Mouse (Mus musculus): ENCODE measurements around the gene Tex14. TPM values are rescaled to one million over a fixed set of nuclear protein-coding genes. Genes with fewer than 3 reads are reported as not detected.
"Not testable (repeated sequence)": the region's sequence is repeated elsewhere in the genome, so short reads cannot be mapped to it uniquely, and the experiment has no call there.

Gene Tex14
- polyA plus RNA-seq, 1 experiment from 2014 or later = 0.45 TPM

- H3K4me2 ChIP-seq = no peak overlapping the region
- WGBS = 56% methylated on average over 1 of the region's 1 CpGs
- H3K9ac ChIP-seq = no peak overlapping the region
Observed at GRCm38 (mm10) chr11:87427273-87428050, 22.6 kb downstream of the Tex14 start.

DNA sequence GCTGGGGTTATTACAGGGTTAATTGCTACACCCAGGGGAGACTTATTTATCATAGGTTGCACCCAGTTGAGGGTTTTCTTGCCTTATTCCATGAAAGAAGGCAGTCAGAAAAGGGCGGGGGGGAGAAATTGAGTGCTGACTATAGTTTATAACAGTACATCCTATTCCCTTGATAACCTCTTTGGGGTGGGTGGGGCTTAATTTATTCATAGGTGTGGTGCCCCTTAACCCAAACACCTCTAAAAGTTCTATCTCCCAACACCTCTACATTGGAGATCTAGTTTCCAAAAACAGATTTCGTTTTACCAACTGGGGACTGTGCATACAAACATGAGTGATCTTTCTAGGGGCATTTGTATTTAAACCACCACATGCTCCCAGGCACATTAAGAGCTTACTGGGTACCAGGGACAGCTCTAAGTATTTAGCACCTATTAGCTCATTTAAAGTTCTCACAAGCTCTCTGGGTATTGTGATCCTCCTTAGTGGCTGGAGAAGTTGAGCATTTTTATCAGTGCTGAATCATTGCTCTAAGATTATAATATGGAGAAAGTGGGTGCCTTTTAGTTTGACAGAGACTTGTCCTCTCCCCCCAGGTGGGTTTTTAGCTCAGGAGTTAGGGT is 23.3 kb downstream of the Tex14 start:
- Histone ChIP-seq H3K4me1 (replicated peaks) (0 out of 2 replicates have a peak, but pooled peaks cover 4% of the 10 kb centered on the region), H3K4me3 (no peak overlapping the region), H3K27me3 (replicated peaks) (no peaks in the 10 kb centered on the region), H3K27ac (ENCODE audit: poor library complexity, severe bottlenecking) (no peak overlapping the region), H3K4me2 (no peak overlapping the region), H3K36me3 (no peaks in the 10 kb centered on the region), H3K9me3 (replicated peaks) (no peaks in the 10 kb centered on the region), H3K9ac (no peak overlapping the region)
- ATAC-seq (ENCODE audit: insufficient number of reproducible peaks, low FRiP score) = no peak
- 68% methylated on average over 2 of the region's 2 CpGs for whole genome bisulfite sequencing

More at GRCm38 (mm10) chr11:87427273-87428050, 22.6 kb downstream of the Tex14 start:
- Histone ChIP-seq H3K4me3 (no peak overlapping the region), H3K27ac (ENCODE audit: poor library complexity, severe bottlenecking) (0 out of 2 replicates have a peak overlapping the region, but pooled peaks have one; percentile 49), H3K4me1 (replicated peaks) (0 out of 2 replicates have a peak, but pooled peaks cover 3% of the 10 kb centered on the region), H3K36me3 (no peaks in the 10 kb centered on the region), H3K27me3 (replicated peaks) (no peaks in the 10 kb centered on the region), H3K9me3 (replicated peaks) (no peaks in the 10 kb centered on the region)
- ATAC-seq (ENCODE audit: insufficient number of reproducible peaks, low FRiP score) = no peak

- no peaks in the 10 kb centered on the region for H3K9me3 ChIP-seq (replicated peaks)
- H3K9ac ChIP-seq = no peak overlapping the region
- ATAC-seq (ENCODE audit: insufficient number of reproducible peaks, low FRiP score) = no peak
- no peak overlapping the region for H3K4me2 ChIP-seq
- WGBS = 83% methylated on average over 4 of the region's 4 CpGs
- 0 out of 2 replicates have a peak, but pooled peaks cover 6% of the 10 kb centered on the region for H3K4me1 ChIP-seq (replicated peaks)
- no peak overlapping the region for H3K4me3 ChIP-seq
- H3K27me3 ChIP-seq (replicated peaks) = no peaks in the 10 kb centered on the region
- no peak overlapping the region for H3K27ac ChIP-seq (ENCODE audit: poor library complexity, severe bottlenecking)
- H3K36me3 ChIP-seq = no peaks in the 10 kb centered on the region
Observed at GRCm38 (mm10) chr11:87429363-87429762, 24.5 kb downstream of the Tex14 start.

- H3K4me1 ChIP-seq (replicated peaks) = 0 out of 2 replicates have a peak, but pooled peaks cover 6% of the 10 kb centered on the region
- WGBS = 60% methylated on average over 2 of the region's 2 CpGs
- H3K27me3 ChIP-seq (replicated peaks) = no peaks in the 10 kb centered on the region
- no peak overlapping the region for H3K4me3 ChIP-seq
- no peaks in the 10 kb centered on the region for H3K36me3 ChIP-seq
- no peak overlapping the region for H3K4me2 ChIP-seq
- no peak overlapping the region for H3K27ac ChIP-seq (ENCODE audit: poor library complexity, severe bottlenecking)
- no peak for ATAC-seq (ENCODE audit: insufficient number of reproducible peaks, low FRiP score)
- H3K9me3 ChIP-seq (replicated peaks) = no peaks in the 10 kb centered on the region
- no peak overlapping the region for H3K9ac ChIP-seq
Observed at GRCm38 (mm10) chr11:87430374-87430773, 25.5 kb downstream of the Tex14 start.

DNA sequence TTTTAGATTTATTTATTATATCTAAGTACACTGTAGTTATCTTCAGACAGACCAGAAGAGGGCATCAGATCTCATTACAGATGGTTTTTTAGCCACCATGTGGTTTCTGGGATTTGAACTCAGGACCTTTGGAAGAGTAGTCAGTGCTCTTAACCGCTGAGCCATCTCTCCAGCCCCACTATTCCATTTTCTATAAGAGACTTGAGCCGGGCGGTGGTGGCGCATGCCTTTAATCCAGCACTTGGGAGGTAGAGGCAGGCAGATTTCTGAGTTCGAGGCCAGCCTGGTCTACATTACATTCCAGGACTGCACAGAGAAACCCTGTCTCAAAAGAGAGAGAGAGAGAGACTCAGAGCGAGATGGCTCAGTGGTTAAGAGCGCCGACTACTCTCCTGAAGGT is 26.9 kb downstream of the Tex14 start:
- H3K4me1 ChIP-seq (replicated peaks); H3K27ac ChIP-seq (ENCODE audit: poor library complexity, severe bottlenecking); H3K4me2 ChIP-seq; H3K9ac ChIP-seq; ATAC-seq (ENCODE audit: insufficient number of reproducible peaks, low FRiP score); H3K27me3 ChIP-seq (replicated peaks); H3K9me3 ChIP-seq (replicated peaks); H3K36me3 ChIP-seq; H3K4me3 ChIP-seq: not testable (repeated sequence)
- 91% methylated on average over 8 of the region's 8 CpGs for WGBS

DNA sequence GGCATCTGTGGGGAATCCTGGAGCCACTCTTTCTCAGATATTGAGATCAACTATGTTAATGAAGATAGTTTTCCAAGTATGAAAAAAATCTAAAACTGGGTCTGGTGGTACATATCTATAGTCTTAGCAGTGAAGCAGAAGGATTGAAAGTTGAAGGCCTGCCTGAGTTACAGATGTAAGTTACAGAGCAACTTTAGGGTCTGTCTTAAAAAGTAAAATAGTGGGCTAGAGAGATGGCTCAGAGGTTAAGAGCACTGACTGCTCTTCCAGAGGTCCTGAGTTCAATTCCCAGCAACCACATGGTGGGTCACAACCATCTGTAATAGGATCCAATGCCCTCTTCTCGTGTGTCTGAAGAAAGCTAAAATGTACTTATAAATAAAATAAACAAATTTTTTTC is 27.6 kb downstream of the Tex14 start:
- Histone ChIP-seq H3K27ac (ENCODE audit: poor library complexity, severe bottlenecking) (no peak overlapping the region), H3K36me3 (no peaks in the 10 kb centered on the region), H3K4me3 (no peak overlapping the region), H3K4me2 (no peak overlapping the region), H3K4me1 (replicated peaks) (0 out of 2 replicates have a peak, but pooled peaks cover 6% of the 10 kb centered on the region), H3K27me3 (replicated peaks) (no peaks in the 10 kb centered on the region), H3K9me3 (replicated peaks) (no peaks in the 10 kb centered on the region), H3K9ac (no peak overlapping the region)
- 73% methylated on average over 1 of the region's 1 CpGs for WGBS
- no peak for ATAC-seq (ENCODE audit: insufficient number of reproducible peaks, low FRiP score)

DNA sequence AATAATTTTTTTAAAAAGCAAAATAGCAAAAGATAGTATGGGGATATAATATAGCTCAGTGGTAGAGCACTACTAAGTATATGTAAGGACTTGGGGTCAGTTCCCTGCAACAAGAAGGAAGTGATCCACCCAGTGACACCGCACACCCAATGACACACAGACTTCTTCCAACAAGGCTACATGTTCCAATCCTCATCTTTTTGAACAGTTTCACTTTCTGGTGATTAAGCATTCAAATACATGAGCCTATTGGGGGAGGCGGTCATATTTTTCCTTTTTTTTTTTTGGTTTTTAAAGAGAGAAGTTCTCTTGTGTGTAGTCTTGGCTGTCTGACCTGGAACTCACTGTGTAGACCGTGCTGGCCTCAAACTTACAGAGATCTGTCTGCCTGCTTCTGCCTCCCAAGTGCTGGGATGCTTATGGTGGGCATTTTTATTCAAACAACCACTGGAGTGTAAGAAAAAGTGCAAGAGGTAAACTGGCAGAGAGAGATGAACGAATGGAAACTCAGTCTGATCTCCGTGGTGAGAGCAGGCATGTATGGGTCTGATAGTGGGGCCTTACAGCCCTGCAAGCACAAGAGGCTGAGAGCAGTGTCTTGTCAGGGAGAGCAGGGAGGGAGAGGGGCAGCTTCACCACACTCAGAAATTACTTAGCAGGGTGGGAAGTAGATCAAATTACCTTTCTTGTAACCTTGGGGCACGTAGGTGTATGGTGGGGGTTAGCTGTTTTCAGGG is 28.2 kb downstream of the Tex14 start:
- Histone ChIP-seq H3K4me3 (no peak overlapping the region), H3K9ac (no peak overlapping the region), H3K27ac (ENCODE audit: poor library complexity, severe bottlenecking) (no peak overlapping the region), H3K27me3 (replicated peaks) (no peaks in the 10 kb centered on the region), H3K4me1 (replicated peaks) (0 out of 2 replicates have a peak, but pooled peaks cover 6% of the 10 kb centered on the region), H3K9me3 (replicated peaks) (0 out of 2 replicates have a peak, but pooled peaks cover 3% of the 10 kb centered on the region), H3K4me2 (no peak overlapping the region), H3K36me3 (no peaks in the 10 kb centered on the region)
- WGBS = 42% methylated on average over 6 of the region's 6 CpGs
- ATAC-seq (ENCODE audit: insufficient number of reproducible peaks, low FRiP score) = no peak

DNA sequence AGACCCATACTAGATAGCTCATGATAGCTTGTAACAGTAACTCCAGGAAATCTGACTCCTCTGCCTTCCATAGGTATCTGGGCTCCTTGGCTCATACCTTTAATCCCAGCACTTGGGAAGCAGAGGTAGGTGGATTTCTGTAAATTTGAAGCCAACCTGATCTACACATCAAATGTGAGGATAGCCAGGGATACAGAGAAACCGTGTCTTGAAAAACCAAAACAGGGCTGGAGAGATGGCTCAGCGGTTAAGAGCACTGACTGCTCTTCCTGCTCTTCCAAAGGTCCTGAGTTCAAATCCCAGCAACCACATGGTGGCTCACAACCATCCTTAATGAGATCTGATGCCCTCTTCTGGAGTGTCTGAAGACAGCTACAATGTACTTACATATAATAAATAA is 30.2 kb downstream of the Tex14 start:
- H3K9ac ChIP-seq; H3K9me3 ChIP-seq (replicated peaks); ATAC-seq (ENCODE audit: insufficient number of reproducible peaks, low FRiP score); H3K4me1 ChIP-seq (replicated peaks); H3K36me3 ChIP-seq; H3K4me2 ChIP-seq; H3K27me3 ChIP-seq (replicated peaks); H3K27ac ChIP-seq (ENCODE audit: poor library complexity, severe bottlenecking); H3K4me3 ChIP-seq: not testable (repeated sequence)
- 85% methylated on average over 2 of the region's 2 CpGs for WGBS

GRCm38 (mm10) chr11:87436326-87437232 is 31.7 kb downstream of the Tex14 start:
- ATAC-seq (ENCODE audit: insufficient number of reproducible peaks, low FRiP score) = no peak
- H3K4me1 ChIP-seq (replicated peaks) = 0 out of 2 replicates have a peak, but pooled peaks cover 6% of the 10 kb centered on the region
- H3K9ac ChIP-seq = no peak overlapping the region
- H3K9me3 ChIP-seq (replicated peaks) = 0 out of 2 replicates have a peak, but pooled peaks cover 3% of the 10 kb centered on the region
- H3K36me3 ChIP-seq = no peaks in the 10 kb centered on the region
- H3K27me3 ChIP-seq (replicated peaks) = no peaks in the 10 kb centered on the region; the same call in 1 of the 2 replicates
- 58% methylated on average over 5 of the region's 5 CpGs for WGBS
- H3K4me2 ChIP-seq = no peak overlapping the region
- no peak overlapping the region for H3K4me3 ChIP-seq
- H3K27ac ChIP-seq (ENCODE audit: poor library complexity, severe bottlenecking) = no peak overlapping the region

DNA sequence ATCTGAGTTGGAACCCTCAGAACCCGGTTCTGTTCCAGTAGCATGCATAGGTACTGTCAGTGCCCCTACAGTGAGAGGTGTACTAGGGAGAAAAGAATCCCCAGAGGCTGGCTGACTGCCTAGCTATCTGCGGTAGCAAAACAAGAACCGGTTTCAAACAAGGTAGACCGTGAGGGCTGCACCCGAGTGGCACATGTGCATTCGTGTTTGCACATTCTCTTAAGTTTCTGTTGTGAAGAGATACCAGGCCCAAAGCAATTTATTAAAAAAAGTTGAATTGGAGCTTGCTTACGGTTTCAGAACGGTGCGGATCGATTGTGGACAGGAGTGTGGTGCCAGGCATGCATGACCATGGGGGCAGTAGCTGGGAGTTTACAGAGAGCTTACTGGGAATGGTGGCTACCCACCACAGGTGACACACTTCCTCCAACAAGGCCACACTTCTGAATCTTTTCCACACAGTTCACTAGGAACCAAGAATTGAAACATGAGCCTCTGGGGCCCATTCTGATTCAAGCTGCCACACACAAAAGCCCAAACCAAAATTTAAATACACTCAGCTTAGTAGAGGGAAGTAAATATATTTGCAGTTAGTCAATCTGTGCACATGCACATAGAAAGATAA is 35.0 kb downstream of the Tex14 start:
- 83% methylated on average over 10 of the region's 10 CpGs for WGBS
- H3K4me1 ChIP-seq (replicated peaks) = 0 out of 2 replicates have a peak, but pooled peaks cover 4% of the 10 kb centered on the region
- 0 out of 2 replicates have a peak, but pooled peaks cover 3% of the 10 kb centered on the region for H3K9me3 ChIP-seq (replicated peaks)
- no peaks in the 10 kb centered on the region for H3K36me3 ChIP-seq
- H3K27me3 ChIP-seq (replicated peaks) = no peaks in the 10 kb centered on the region; the same call in 1 of the 2 replicates
- H3K4me3 ChIP-seq = no peak overlapping the region
- no peak overlapping the region for H3K9ac ChIP-seq
- no peak for ATAC-seq (ENCODE audit: insufficient number of reproducible peaks, low FRiP score)
- no peak overlapping the region for H3K4me2 ChIP-seq
- H3K27ac ChIP-seq (ENCODE audit: poor library complexity, severe bottlenecking) = no peak overlapping the region

Measured in heart, embryonic 12.5 days (tissue).